Mouse (Mus musculus) lung, postnatal 0 days (tissue): Measurements from ENCODE around the gene Atf7ip.

ENCODE experiments used
- CTCF ChIP-seq: IDR thresholded peaks from 2 replicates; pipeline ENCODE4 v1.5.1; 2016; ENCODE audit warnings: antibody characterized with exemption, mild to moderate bottlenecking
- EP300 ChIP-seq: IDR thresholded peaks from 2 replicates; pipeline ENCODE4 v1.6.1; 2016; ENCODE audit warnings: antibody characterized with exemption, mild to moderate bottlenecking, control low read depth

- TF ChIP-seq EP300 = no peak
- no peak for TF ChIP-seq CTCF
Observed at GRCm38 (mm10) chr6:136553156-136553555, 47.2 kb downstream of the Atf7ip start.
